Mouse (Mus musculus): Measurements from ENCODE around the gene Tgm7. TPM values are rescaled to one million over a fixed set of nuclear protein-coding genes. Genes with fewer than 3 reads are reported as not detected.
"Not testable (repeated sequence)": the region's sequence is repeated elsewhere in the genome, so short reads cannot be mapped to it uniquely, and the experiment has no call there.

Gene Tgm7
- polyA plus RNA-seq, 1 experiment from 2014 or later = not detected

DNA sequence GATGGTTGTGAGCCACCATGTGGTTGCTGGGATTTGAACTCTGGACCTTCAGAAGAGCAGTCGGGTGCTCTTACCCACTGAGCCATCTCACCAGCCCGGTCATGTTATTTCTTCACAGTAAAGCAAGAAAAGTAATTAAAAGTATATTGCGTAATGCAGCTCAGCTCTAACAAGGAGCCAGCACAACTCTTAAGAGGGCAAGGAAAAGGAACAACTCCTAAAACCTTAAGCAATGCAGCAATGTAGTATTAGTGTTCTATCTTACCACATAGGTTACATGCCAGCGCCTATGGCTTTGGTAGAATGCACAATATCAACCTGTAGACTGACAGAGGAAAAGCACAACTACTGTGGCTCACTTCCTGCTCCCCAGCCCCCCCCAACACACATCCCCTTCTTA lies 27.8 kb upstream of the Tgm7 start:
- Histone ChIP-seq H3K4me3 (ENCODE audit: low read depth, low read length) (no peak overlapping the region), H3K27me3 (ENCODE audit: control insufficient read depth, insufficient read depth, low read length) (no peaks in the 10 kb centered on the region), H3K27ac (replicated peaks; ENCODE audit: low read depth, low read length) (no peak overlapping the region), H3K9me3 (replicated peaks; ENCODE audit: control insufficient read depth, low read length) (no peaks in the 10 kb centered on the region; the same call in 1 of the 2 replicates), H3K4me2 (ENCODE audit: low read depth, low read length) (no peak overlapping the region), H3K36me3 (replicated peaks; ENCODE audit: control insufficient read depth, insufficient read depth, low read depth, low read length) (peaks cover 7% of the 10 kb centered on the region), H3K9ac (replicated peaks; ENCODE audit: low read length) (no peak overlapping the region), H3K4me1 (ENCODE audit: control insufficient read depth, insufficient read depth, low read length) (peaks cover 3% of the 10 kb centered on the region)
- DNase-seq (ENCODE audit: low spot score) (no peak), ATAC-seq (replicated peaks; ENCODE audit: insufficient number of reproducible peaks, low FRiP score, low TSS enrichment, low read depth) (no peak)
- 96% methylated on average over 4 of the region's 4 CpGs for WGBS

DNA sequence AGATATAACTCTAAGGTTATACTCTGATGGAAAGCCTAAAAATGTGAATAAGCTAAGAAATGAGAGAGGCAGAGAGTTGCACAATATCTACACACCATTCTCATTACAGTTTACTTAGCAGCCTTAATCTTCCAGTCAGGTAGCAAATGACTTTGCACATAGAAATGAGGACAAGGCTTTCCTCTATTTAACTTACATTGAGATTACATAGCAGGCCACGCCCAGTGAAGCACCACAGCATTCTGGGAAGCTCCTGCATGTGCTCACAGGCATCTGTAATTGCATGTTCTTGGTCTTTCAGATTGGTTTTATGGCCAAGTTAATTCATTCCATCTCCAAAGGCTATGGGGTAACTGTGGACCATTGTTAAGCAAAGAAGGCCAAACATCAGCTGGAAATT lies 23.2 kb upstream of the Tgm7 start:
- Histone ChIP-seq H3K27me3 (ENCODE audit: control insufficient read depth, insufficient read depth, low read length) (no peaks in the 10 kb centered on the region), H3K9me3 (replicated peaks; ENCODE audit: control insufficient read depth, low read length) (no peaks in the 10 kb centered on the region), H3K4me1 (ENCODE audit: control insufficient read depth, insufficient read depth, low read length) (no peaks in the 10 kb centered on the region), H3K27ac (replicated peaks; ENCODE audit: low read depth, low read length) (no peak overlapping the region), H3K4me2 (ENCODE audit: low read depth, low read length) (no peak overlapping the region), H3K9ac (replicated peaks; ENCODE audit: low read length) (no peak overlapping the region), H3K4me3 (ENCODE audit: low read depth, low read length) (no peak overlapping the region), H3K36me3 (replicated peaks; ENCODE audit: control insufficient read depth, insufficient read depth, low read depth, low read length) (no peaks in the 10 kb centered on the region)
- ATAC-seq (replicated peaks; ENCODE audit: insufficient number of reproducible peaks, low FRiP score, low TSS enrichment, low read depth) (no peak), DNase-seq (ENCODE audit: low spot score) (no peak)
- 83% methylated on average over 1 of the region's 1 CpGs for WGBS

DNA sequence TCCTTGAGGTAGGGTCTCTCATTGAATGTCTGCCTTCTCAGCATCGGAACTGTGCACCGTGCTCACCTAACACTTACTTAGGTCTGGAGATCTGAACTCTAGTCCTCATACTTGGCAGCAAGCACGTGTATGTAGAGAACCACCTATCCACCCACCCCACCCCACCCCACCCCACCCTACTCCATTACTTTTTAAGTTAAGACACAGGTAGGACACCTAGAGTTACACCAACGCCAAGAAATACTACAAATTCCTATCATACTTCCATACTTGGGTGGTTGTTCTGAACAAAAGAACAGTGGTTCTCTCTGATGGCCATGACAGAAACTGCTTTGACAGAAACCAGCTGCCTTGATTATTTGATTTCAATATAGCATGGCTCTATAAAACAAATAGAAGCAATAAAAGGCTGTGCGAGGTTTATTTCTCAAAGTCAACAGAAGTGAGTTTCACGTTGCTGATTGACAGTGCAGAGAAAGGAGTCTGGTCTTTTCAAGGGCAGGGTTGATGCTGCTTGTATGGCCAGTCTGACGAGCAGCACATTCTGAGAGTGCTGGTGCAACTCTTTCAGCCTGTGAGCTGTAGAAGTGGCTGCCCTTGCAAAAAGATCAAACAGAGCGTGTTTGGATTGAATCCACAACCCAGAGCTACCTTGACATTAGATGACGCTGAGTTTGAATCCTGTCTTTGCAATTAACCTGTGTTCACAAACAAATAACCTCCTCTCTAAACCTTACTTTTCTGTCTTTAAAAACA lies 19.4 kb upstream of the Tgm7 start:
- Histone ChIP-seq H3K4me3 (ENCODE audit: low read depth, low read length) (no peak overlapping the region), H3K9me3 (replicated peaks; ENCODE audit: control insufficient read depth, low read length) (no peaks in the 10 kb centered on the region), H3K9ac (replicated peaks; ENCODE audit: low read length) (no peak overlapping the region), H3K27me3 (ENCODE audit: control insufficient read depth, insufficient read depth, low read length) (no peaks in the 10 kb centered on the region), H3K4me2 (ENCODE audit: low read depth, low read length) (no peak overlapping the region), H3K27ac (replicated peaks; ENCODE audit: low read depth, low read length) (no peak overlapping the region), H3K36me3 (replicated peaks; ENCODE audit: control insufficient read depth, insufficient read depth, low read depth, low read length) (no peaks in the 10 kb centered on the region), H3K4me1 (ENCODE audit: control insufficient read depth, insufficient read depth, low read length) (no peaks in the 10 kb centered on the region)
- ATAC-seq (replicated peaks; ENCODE audit: insufficient number of reproducible peaks, low FRiP score, low TSS enrichment, low read depth) = no peak
- DNase-seq (ENCODE audit: low spot score) = no peak
- WGBS = 77% methylated on average over 9 of the region's 9 CpGs

DNA sequence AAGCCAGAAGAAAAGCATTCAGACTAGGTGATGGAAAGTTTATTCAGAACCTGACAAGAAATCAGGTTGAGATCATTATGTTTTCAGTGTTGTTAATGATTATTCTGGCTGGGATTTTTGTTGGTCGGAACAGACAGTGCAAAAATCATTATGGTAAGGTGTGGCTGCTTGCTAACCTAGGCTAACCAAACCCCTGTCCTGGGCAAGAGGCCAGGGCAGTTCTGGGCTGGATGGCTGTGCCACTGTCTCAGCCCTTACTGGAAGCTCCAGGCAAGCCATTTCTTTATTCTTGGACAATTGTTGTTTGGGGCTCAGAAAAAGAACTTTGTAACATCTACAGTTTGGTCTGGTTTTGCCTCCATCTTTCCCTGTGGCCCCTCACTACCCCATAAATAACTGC lies 17.9 kb upstream of the Tgm7 start:
- Histone ChIP-seq H3K9ac (replicated peaks; ENCODE audit: low read length) (no peak overlapping the region), H3K9me3 (replicated peaks; ENCODE audit: control insufficient read depth, low read length) (no peaks in the 10 kb centered on the region), H3K4me2 (ENCODE audit: low read depth, low read length) (no peak overlapping the region), H3K27ac (replicated peaks; ENCODE audit: low read depth, low read length) (no peak overlapping the region), H3K4me1 (ENCODE audit: control insufficient read depth, insufficient read depth, low read length) (no peaks in the 10 kb centered on the region), H3K36me3 (replicated peaks; ENCODE audit: control insufficient read depth, insufficient read depth, low read depth, low read length) (no peaks in the 10 kb centered on the region), H3K27me3 (ENCODE audit: control insufficient read depth, insufficient read depth, low read length) (no peaks in the 10 kb centered on the region), H3K4me3 (ENCODE audit: low read depth, low read length) (no peak overlapping the region)
- no peak for DNase-seq (ENCODE audit: low spot score)
- no peak for ATAC-seq (replicated peaks; ENCODE audit: insufficient number of reproducible peaks, low FRiP score, low TSS enrichment, low read depth)
- WGBS = 79% methylated on average over 1 of the region's 1 CpGs

DNA sequence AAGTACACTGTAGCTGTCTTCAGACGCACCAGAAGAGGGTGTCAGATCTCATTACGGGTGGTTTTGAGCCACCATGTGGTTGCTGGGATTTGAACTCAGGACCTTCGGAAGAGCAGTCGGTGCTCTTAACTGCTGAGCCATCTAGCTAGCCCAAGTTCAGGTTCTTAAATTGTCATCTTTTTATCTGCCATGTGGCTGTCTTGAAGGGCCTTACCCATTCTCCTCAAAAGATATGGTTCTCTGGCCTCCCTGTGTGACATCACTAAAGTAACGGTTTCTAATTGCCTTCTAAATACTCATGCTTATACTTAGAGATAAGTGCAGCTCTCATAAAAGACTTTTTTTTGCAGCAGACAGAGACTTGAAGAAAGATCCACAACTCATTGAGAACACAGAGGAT lies 16.7 kb upstream of the Tgm7 start:
- not testable (repeated sequence) for H3K9ac ChIP-seq (replicated peaks; ENCODE audit: low read length); DNase-seq (ENCODE audit: low spot score); H3K4me2 ChIP-seq (ENCODE audit: low read depth, low read length); H3K27ac ChIP-seq (replicated peaks; ENCODE audit: low read depth, low read length); H3K36me3 ChIP-seq (replicated peaks; ENCODE audit: control insufficient read depth, insufficient read depth, low read depth, low read length); ATAC-seq (replicated peaks; ENCODE audit: insufficient number of reproducible peaks, low FRiP score, low TSS enrichment, low read depth); H3K27me3 ChIP-seq (ENCODE audit: control insufficient read depth, insufficient read depth, low read length); H3K4me1 ChIP-seq (ENCODE audit: control insufficient read depth, insufficient read depth, low read length); H3K4me3 ChIP-seq (ENCODE audit: low read depth, low read length); H3K9me3 ChIP-seq (replicated peaks; ENCODE audit: control insufficient read depth, low read length)
- WGBS = 91% methylated on average over 5 of the region's 5 CpGs

DNA sequence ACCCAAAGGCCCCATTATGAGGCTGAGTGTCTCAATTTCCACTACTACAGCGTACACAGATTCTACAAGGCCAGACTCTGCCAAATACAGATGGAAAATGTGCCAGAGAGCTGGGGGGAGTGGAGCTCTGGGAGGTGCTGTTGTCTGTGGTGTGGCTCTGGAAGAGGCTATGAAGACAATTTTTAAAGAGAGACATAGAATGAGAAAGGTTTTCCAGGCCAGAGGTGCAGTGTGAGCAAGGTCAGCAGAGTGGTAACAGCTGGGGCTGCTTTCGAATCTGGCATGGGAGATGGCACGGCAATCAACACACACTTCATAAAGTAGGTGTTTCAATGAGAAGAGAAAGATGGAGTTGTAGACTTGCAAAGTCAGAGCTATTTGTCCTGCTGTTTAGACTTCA lies 9.7 kb upstream of the Tgm7 start:
- Histone ChIP-seq H3K4me2 (ENCODE audit: low read depth, low read length) (no peak overlapping the region), H3K4me1 (ENCODE audit: control insufficient read depth, insufficient read depth, low read length) (no peaks in the 10 kb centered on the region), H3K36me3 (replicated peaks; ENCODE audit: control insufficient read depth, insufficient read depth, low read depth, low read length) (no peaks in the 10 kb centered on the region), H3K9ac (replicated peaks; ENCODE audit: low read length) (no peak overlapping the region), H3K27me3 (ENCODE audit: control insufficient read depth, insufficient read depth, low read length) (no peaks in the 10 kb centered on the region), H3K9me3 (replicated peaks; ENCODE audit: control insufficient read depth, low read length) (no peaks in the 10 kb centered on the region), H3K27ac (replicated peaks; ENCODE audit: low read depth, low read length) (no peak overlapping the region), H3K4me3 (ENCODE audit: low read depth, low read length) (no peak overlapping the region)
- DNase-seq (ENCODE audit: low spot score) (no peak), ATAC-seq (replicated peaks; ENCODE audit: insufficient number of reproducible peaks, low FRiP score, low TSS enrichment, low read depth) (no peak)
- WGBS = 87% methylated on average over 3 of the region's 3 CpGs

DNA sequence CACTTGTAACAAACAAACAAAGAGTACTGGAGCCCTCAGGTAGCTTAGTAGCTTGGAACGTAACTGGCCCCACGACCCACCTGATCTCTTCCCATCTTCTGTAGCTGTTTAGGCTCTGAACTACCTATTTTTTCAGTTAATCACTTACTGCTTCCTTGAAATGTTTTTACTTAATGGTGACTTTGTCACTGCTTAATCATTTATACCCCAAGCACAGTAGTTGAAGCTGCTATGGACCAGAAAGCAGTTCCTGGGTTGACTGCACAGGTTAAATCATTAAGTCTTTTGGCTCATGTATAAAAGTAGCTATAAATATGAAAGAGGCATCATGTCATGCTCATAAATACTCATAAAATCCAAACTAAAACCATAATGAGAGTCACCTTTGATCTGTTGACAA lies 5.8 kb upstream of the Tgm7 start:
- H3K36me3 ChIP-seq (replicated peaks; ENCODE audit: control insufficient read depth, insufficient read depth, low read depth, low read length) = no peaks in the 10 kb centered on the region
- H3K4me1 ChIP-seq (ENCODE audit: control insufficient read depth, insufficient read depth, low read length) = no peaks in the 10 kb centered on the region
- H3K9me3 ChIP-seq (replicated peaks; ENCODE audit: control insufficient read depth, low read length) = no peaks in the 10 kb centered on the region
- WGBS = 82% methylated on average over 2 of the region's 2 CpGs
- H3K27me3 ChIP-seq (ENCODE audit: control insufficient read depth, insufficient read depth, low read length) = no peaks in the 10 kb centered on the region
- DNase-seq (ENCODE audit: low spot score) = no peak
- H3K27ac ChIP-seq (replicated peaks; ENCODE audit: low read depth, low read length) = no peak overlapping the region
- H3K4me2 ChIP-seq (ENCODE audit: low read depth, low read length) = no peak overlapping the region
- H3K9ac ChIP-seq (replicated peaks; ENCODE audit: low read length) = no peak overlapping the region
- no peak for ATAC-seq (replicated peaks; ENCODE audit: insufficient number of reproducible peaks, low FRiP score, low TSS enrichment, low read depth)
- no peak overlapping the region for H3K4me3 ChIP-seq (ENCODE audit: low read depth, low read length)

DNA sequence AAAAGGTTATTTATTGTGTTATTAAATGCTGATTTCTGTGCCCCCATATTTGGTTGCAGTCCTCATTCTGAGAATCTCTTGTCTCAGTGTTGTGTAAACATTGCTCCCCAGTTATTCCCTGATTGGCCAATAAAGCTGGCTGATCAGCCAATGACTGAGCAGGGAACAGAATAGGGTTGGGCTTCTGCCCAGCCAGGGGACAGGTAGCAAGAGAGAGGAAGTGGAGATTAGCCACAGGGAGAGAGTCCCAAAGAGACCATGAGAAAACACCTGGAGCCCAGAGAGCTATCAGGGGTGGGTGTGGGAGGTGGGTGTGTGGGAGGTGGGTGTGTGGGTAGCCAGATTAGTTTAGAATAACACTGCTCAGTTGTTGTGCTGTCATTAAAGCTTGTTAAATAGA lies 3.7 kb downstream of the Tgm7 start:
- H3K4me2 ChIP-seq (ENCODE audit: low read depth, low read length) = no peak overlapping the region
- ATAC-seq (replicated peaks; ENCODE audit: insufficient number of reproducible peaks, low FRiP score, low TSS enrichment, low read depth) (no peak), DNase-seq (ENCODE audit: low spot score) (no peak)
- H3K4me3 ChIP-seq (ENCODE audit: low read depth, low read length) = no peak overlapping the region
- no peaks in the 10 kb centered on the region for H3K36me3 ChIP-seq (replicated peaks; ENCODE audit: control insufficient read depth, insufficient read depth, low read depth, low read length)
- no peaks in the 10 kb centered on the region for H3K27me3 ChIP-seq (ENCODE audit: control insufficient read depth, insufficient read depth, low read length)
- H3K9me3 ChIP-seq (replicated peaks; ENCODE audit: control insufficient read depth, low read length) = no peaks in the 10 kb centered on the region
- no peak overlapping the region for H3K9ac ChIP-seq (replicated peaks; ENCODE audit: low read length)
- H3K27ac ChIP-seq (replicated peaks; ENCODE audit: low read depth, low read length) = no peak overlapping the region
- H3K4me1 ChIP-seq (ENCODE audit: control insufficient read depth, insufficient read depth, low read length) = no peaks in the 10 kb centered on the region

Data from embryonic facial prominence, embryonic 11.5 days (tissue).